Mouse (Mus musculus): ENCODE results near the gene Inhbc. TPM values are rescaled to one million over a fixed set of nuclear protein-coding genes. Genes with fewer than 3 reads are reported as not detected.

Inhbc gene
- total RNA-seq (2017), result not detected in 2 replicates

DNA sequence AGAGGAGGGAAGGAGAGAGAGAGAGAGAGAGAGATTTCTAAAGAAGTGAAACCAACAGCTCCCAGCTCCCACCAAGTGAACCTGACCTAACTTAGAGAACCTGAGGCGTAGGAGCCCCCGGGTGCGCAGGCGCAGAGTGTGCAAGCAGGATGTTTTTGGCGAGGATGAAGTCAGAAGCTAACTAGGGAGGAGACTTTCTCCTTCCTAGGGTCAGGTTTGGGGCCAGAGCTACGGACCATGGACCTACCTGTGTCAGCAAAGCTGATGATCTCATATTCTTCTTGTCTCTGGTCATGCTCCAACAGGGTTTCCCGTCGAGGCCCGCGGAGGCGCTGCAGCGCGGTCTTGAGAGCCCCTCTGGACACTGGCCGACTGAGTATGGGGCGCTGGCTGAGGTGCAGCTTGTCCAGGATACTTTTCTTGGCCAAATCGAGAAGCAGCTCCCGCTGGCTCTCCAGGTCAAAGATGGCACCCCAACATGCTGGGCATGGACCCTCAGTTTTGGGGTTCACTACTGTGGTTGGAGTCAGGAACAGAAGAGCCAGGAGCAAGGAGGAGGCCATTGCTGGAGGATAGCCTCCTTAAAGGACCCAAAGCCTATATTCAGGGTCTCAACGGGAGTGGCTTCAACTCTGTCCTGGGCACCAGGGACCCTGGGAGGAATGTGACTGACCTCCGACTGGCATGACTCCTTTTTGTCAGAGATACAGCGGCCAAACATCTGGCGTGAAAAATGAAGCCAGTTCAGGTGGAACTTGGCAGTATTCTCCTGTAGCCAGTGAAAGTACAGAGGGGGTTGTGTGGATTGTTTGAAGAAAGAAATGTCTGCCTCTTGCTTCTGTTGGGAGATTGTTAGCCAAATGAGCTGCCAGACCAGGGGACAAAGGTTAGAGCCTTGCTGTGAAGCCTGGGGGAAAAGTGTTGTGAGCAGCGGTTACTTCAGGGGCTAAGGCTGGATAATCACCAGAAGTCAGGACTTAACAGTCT, at the start of gene Inhbc:
Gene Inhbc, minus strand, starts transcription at position 598 of the 987 bp plus-strand sequence.
- ATAC-seq (ENCODE audit: extremely low read depth, insufficient number of reproducible peaks, low FRiP score, poor library complexity, severe bottlenecking), result no peak

GRCm38 (mm10) chr10:127414141-127414540, 43.9 kb upstream of the Inhbc start:
- no peak for ATAC-seq (ENCODE audit: extremely low read depth, insufficient number of reproducible peaks, low FRiP score, poor library complexity, severe bottlenecking)

- no peak for ATAC-seq (ENCODE audit: extremely low read depth, insufficient number of reproducible peaks, low FRiP score, poor library complexity, severe bottlenecking)
Measured at GRCm38 (mm10) chr10:127413585-127413984, 43.4 kb upstream of the Inhbc start.

GRCm38 (mm10) chr10:127412776-127413175, 42.5 kb upstream of the Inhbc start:
- no peak for ATAC-seq (ENCODE audit: extremely low read depth, insufficient number of reproducible peaks, low FRiP score, poor library complexity, severe bottlenecking)

- ATAC-seq (ENCODE audit: extremely low read depth, insufficient number of reproducible peaks, low FRiP score, poor library complexity, severe bottlenecking), result no peak
Measured at GRCm38 (mm10) chr10:127412101-127412500, 41.9 kb upstream of the Inhbc start.

GRCm38 (mm10) chr10:127407391-127407790, 37.2 kb upstream of the Inhbc start:
- no peak for ATAC-seq (ENCODE audit: extremely low read depth, insufficient number of reproducible peaks, low FRiP score, poor library complexity, severe bottlenecking)

DNA sequence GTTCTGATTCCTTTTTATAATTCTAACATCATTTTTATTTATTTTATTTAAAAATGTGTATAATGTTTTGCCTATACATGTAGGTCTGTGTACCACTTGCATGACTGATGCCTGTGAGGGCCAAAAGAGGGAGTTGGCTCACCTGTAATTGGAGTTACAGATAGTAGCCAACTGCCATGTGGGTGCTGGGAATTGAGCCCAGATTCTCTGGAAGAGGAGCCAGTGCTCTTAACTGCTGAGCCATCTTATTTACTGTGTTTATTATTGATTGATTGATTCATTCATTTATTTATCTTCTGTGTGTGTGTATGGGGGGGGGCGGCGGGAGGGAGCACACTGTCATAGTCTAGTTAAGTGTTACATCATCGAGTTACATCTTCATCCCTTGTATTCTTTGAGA, 34.5 kb upstream of the Inhbc start:
- no peak for ATAC-seq (ENCODE audit: extremely low read depth, insufficient number of reproducible peaks, low FRiP score, poor library complexity, severe bottlenecking)

DNA sequence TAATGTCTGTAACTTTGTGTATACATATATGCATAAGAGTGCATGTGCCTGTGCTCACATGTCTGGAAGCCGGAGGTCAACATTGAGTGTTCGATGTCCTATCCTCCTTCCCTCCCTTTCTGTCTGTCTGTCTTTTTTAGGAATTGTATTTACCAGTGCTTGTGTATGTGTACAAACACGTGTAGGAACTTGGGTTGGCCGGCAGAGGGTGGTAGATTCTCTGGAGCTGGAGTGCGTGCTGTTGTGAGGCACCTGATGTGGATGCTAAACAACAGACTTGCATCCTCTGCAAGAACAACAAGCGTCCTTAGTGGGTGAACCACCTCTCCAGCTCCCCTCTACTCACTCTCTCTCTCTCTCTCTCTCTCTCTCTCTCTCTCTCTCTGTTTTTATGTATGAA, 21.5 kb upstream of the Inhbc start:
- ATAC-seq (ENCODE audit: extremely low read depth, insufficient number of reproducible peaks, low FRiP score, poor library complexity, severe bottlenecking), result no peak

DNA sequence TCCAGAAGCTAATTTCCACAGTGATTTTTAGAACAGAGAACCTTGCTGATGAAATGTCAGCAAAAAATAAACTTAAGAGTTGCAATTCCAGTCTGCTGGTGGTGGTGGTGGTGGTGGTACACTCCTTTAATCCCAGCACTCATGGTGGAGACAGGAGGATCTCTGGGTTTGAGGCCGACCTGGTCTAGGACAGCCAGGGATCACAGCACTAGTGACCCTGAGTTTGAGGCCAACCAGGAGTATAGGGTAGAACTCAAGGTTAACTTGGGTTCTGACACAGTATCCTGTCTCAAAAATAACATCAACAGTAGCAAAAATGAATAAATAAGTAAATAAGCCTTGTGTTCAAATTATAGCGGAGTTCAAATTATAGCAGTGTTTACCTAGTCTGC, 11.5 kb upstream of the Inhbc start:
- no peak for ATAC-seq (ENCODE audit: extremely low read depth, insufficient number of reproducible peaks, low FRiP score, poor library complexity, severe bottlenecking)

DNA sequence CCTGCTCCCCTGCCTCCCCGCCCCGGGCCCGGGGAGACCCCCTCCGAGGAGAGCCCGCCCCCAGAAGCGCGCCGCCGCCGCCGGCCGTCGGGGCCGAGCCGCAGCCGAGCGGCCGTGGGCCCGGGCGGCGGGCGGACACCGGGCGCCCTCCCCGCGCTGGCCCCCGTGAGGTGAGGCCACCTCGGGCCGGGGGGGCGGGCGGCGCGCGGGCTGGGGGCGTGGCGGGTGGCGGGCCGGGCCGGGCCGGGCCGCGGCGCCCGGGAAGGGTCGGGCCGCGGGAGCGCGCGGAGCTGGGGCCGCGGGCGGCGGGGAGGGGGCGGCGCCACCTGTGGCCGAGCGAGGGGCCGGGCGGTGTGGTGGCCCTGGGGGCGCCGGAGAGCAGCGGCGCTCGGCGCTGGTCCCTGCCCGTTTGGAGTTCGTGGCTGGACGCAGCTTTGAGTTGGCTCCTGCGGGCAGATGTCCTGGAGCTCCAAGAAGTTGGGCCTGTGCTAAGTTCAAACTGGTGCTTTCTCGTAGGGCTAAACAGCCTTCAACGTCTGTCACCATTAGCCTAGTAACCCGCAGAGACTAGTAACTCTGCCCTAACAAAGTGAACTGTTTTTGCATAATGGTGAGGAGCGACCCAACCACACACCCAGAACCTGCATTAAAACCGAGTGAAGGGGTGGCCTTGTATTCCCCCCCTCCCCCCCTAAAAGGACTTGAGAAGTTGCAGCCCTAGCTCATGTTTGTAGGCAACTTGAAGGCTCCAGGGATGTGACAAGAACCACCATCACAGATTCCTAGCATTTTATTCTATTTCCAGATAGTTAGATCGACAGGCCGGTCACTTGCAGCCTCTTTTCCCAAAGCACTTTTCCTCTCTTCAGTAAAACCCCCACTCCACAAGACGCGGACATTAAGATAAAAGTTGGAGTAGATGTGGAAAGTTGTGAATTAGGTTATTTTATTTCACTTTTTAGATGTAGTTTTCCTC, 10.8 kb upstream of the Inhbc start:
- peak; percentile 14; the same call in 1 of the 2 replicates for ATAC-seq (ENCODE audit: extremely low read depth, insufficient number of reproducible peaks, low FRiP score, poor library complexity, severe bottlenecking)

DNA sequence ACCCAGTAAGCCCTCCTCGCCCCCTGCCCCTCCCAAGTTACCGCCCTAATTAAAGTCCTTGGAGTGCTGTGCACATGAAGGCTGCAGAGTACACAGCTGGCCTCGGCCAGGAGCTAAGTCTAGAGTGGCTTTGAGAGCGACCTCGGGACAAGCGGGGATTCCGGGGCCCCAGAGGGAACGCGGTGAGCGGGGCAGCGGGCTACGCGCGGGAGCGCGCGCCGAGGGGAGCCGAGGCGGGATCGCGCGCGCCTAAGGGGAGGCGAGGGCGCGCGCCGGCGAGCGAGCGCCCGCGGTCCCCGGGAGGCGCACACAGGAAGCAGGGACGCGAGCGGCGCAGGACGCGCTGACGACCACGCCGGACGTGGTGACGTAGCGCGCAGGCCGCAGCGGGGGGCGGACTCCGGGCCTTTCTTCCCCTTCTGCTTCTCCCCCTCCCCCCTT, 10.0 kb upstream of the Inhbc start, which contains the start of gene R3hdm2:
Gene R3hdm2, plus strand, starts transcription at position 77 of the 441 bp plus-strand sequence.
- ATAC-seq (ENCODE audit: extremely low read depth, insufficient number of reproducible peaks, low FRiP score, poor library complexity, severe bottlenecking), result peak; percentile 94

DNA sequence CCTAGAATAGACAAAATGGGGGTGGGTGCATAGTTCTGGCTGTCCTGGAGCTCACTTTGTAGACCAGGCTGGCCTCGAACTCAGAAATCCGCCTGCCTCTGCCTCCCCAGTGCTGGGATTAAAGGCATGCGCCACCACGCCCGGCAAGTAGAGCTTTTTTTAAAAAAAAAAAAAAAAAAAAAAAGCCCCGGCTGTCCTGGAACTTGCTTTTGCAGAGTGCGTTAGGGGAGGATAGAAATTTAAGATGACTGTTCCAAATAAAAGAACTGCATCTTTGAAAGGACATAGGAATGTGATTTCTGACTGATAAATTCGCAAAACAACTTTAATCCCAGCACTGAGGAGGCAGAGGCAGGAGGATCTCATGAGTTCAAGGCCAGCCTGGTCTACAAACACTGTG, 9.4 kb upstream of the Inhbc start:
- ATAC-seq (ENCODE audit: extremely low read depth, insufficient number of reproducible peaks, low FRiP score, poor library complexity, severe bottlenecking), result no peak

DNA sequence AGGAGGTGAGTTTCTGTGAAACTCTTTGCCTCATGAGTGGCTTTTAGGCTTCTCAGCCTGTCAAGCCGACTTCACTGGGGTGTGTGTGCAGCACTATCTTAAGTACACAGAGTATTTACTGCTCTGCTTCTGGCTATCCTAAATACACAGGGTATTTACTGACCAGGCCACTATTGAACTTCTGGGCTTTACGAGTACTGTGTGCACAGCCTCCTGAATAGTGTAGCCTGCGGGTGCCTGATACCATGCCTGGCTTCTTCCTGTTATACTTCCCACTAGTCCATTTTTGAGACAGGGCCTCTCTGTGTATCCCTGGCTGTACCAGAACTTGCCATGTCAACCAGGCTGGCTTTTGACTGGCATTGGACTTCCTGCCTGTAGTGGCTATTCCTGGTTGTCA, 7.5 kb upstream of the Inhbc start:
- no peak for ATAC-seq (ENCODE audit: extremely low read depth, insufficient number of reproducible peaks, low FRiP score, poor library complexity, severe bottlenecking)

DNA sequence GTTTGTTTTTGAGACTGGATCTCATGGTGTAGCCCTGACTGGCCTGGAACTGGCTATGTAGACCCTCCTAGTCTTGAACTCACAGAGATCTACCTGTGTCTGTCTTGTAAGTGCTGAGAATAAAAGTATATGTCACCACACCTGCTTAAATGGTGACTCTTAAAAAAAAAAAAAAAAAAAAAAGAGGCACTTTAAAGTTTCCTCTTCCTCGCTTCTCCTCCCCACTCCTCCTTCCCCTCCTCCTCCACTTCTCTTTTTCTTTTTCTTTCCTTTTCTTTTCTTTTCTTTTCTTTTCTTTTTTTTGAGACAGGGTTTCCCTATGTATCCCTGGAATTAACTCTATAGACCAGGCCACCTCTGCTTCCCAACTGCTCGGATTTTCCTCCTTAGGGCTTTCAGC, 792 bp upstream of the Inhbc start:
- no peak for ATAC-seq (ENCODE audit: extremely low read depth, insufficient number of reproducible peaks, low FRiP score, poor library complexity, severe bottlenecking)

DNA sequence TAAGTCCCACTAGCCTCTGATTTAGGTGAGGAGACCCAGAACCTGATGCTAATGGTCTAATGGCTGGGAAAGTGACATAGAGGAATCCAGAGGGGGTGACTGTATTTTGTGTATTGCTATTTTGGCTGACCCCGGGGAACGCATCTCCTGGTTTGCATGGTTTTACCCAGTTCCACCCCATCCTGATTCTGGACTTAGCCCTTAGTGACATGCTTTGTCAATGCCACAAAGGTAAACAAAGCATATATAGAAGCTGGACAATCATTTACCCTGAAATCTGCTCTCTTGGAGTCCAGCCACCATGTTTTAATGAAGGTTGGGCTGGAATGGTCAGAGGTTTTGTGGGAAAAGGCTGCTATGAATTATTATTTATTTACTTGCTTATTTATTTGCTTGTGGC, 2.0 kb downstream of the Inhbc start:
- no peak for ATAC-seq (ENCODE audit: extremely low read depth, insufficient number of reproducible peaks, low FRiP score, poor library complexity, severe bottlenecking)

DNA sequence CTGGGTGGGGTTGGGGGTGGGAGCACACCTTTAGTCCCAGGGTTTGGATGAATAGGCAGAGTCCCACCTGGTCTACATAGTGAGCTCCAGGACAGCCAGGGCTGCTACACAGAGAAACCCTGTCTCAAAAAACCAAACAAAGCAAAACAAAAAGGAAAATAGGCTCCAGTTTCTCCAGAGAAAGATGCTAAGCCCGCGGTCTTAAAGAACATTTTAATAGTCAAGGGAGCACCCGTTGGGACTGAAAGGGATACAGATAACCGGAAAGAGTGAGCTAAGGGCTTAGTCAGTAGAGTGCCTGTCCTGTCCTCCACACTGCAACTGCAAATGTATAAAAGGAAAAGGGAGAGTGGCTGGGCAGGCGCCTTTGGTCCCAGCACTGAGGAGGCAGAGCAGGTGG, 3.1 kb downstream of the Inhbc start:
- no peak for ATAC-seq (ENCODE audit: extremely low read depth, insufficient number of reproducible peaks, low FRiP score, poor library complexity, severe bottlenecking)

DNA sequence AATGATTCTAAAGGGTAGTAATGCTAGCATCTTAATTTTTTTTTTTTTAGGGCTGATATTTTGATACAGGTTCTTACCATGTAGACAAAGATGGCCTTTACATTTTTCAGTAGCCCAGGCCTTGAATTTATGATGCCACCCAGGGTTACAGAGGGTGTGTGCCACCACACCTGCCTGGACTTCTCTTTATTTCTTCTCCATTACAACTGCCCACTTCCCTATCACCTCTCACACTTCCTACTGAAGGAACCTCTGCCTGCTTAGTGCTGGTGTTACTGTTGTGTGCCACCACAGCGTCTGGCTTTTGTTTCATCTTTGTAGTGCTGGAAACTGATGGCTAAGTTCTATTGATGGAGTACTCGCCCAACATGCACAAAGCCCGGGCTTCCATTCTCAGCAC, 9.5 kb downstream of the Inhbc start:
- ATAC-seq (ENCODE audit: extremely low read depth, insufficient number of reproducible peaks, low FRiP score, poor library complexity, severe bottlenecking), result no peak

- no peak for ATAC-seq (ENCODE audit: extremely low read depth, insufficient number of reproducible peaks, low FRiP score, poor library complexity, severe bottlenecking)
Measured at GRCm38 (mm10) chr10:127355336-127355735, 14.9 kb downstream of the Inhbc start.

All from neutrophil, adult 5-6 weeks (primary cell).